Comparison of ENCODE assay signal across 8 mouse cellular contexts in genomic region chr11:105591905-105592304, GRCm38 (mm10). TPM values are rescaled to one million over a fixed set of nuclear protein-coding genes. Genes with fewer than 3 reads are reported as not detected.
DNase-seq lines count a peak whose midpoint lies in the region.

No protein-coding gene starts in this region.

- intact Hi-C loops in gastrocnemius, postnatal 14 days (cut with DNase I; ENCODE audit: low total_unique reads), result loop anchor here (2.0 to 10.0 kb wide), 3 partner anchors 229 to 327 kb away; no protein-coding TSS in a partner anchor
- intact Hi-C loops in gastrocnemius, postnatal 36 days (cut with DNase I), result loop anchor here (2.0 to 5.0 kb wide), 4 partner anchors 229 to 320 kb away; no protein-coding TSS in a partner anchor

- peak; percentile 21 for DNase-seq in gastrocnemius, postnatal 14 days
- DNase-seq in gastrocnemius, postnatal 36 days, result no peak
- peak; percentile 73 for DNase-seq in CD4-positive helper T cell, adult 2 months (ENCODE audit: low read depth, low spot score)
- peak; percentile 41 for DNase-seq in c-Kit-positive CD71-positive TER-119-positive erythroid progenitor cells, embryonic 14.5 days (ENCODE audit: low spot score)
- peak; percentile 55 to 82 for DNase-seq in frontal cortex, adult 2 months (ENCODE audit: extremely low spot score in 1 of 2, low spot score in 1 of 2)
- DNase-seq in kidney, postnatal 14 days, result peak; percentile 75
- DNase-seq in lung, postnatal 36 days, result peak; percentile 87
- peak; percentile 75 for DNase-seq in thymus, postnatal 0 days (ENCODE audit: low spot score)

RNA-seq across cellular contexts. Expression of gene Tanc2, which starts 2.1 kb away (rescaled TPM):
- total RNA-seq in gastrocnemius, postnatal 14 days (2021), result 10 to 100 TPM; 14.6 to 17.7 TPM
- 10 to 100 TPM in 1 of 2 experiments, 1 to 10 TPM in 1; 8.3 to 10.2 TPM for total RNA-seq in gastrocnemius, postnatal 36 days (2021)
- 61.3 and 64.0 TPM in 2 replicates for polyA plus RNA-seq in frontal cortex, adult 2 months (2012; rRNA removed)
- 0.96 and 1.1 TPM in 2 replicates for polyA plus RNA-seq in thymus, postnatal 0 days (2015; fragmentation: Nextera tagmentation; extraction: Ambion mirVana)

Comparison
In these comparisons a context has a peak if more than half of its experiments do, and no peak if none do; other contexts are left out.
1. DNase-seq: peak in gastrocnemius, postnatal 14 days (single experiment), CD4-positive helper T cell, adult 2 months (single experiment), c-Kit-positive CD71-positive TER-119-positive erythroid progenitor cells, embryonic 14.5 days (single experiment), frontal cortex, adult 2 months (2 of 2), kidney, postnatal 14 days (single experiment), lung, postnatal 36 days (single experiment) and thymus, postnatal 0 days (single experiment); none in gastrocnemius, postnatal 36 days (0 of 2).